Comparison of ENCODE assay signal across 15 mouse cellular contexts in the genomic region with DNA sequence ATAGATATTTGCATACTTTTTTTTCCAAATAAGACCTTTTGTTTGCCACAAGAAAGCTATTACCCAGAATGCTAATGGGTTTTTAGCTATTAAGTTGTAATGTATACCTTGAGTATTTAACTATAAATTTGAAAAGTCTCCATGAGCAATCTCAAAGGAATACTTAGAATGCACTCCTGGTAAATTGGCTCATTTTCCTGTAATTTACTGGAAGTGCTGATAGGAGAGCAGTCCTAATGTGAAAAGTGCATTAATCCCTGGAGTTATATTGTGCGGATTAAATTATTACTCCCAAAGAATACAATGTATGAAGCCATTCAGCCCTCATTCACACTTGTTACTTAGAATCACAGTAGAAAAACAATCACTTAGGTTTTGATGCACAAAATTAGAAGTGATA.
"Had no signal": no experiment of that assay in that cellular context is flagged by ENCODE, and none has a peak within 500 bp of the region (broad histone marks: within the 10 kb centered on the region; RNA-seq: fewer than 3 reads in every experiment).

No protein-coding gene starts in this region.

- ATAC-seq: liver, postnatal 0 days had no signal

- H3K9me3 ChIP-seq: kidney, embryonic 15.5 days; limb, embryonic 12.5 days; liver, embryonic 13.5 days; lung, embryonic 15.5 days; megakaryocyte, embryonic 14.5 days; stomach, embryonic 15.5 days had no signal

- H3K27ac ChIP-seq: kidney, embryonic 15.5 days; limb, embryonic 12.5 days; liver, embryonic 13.5 days; lung, embryonic 15.5 days; macrophage; stomach, embryonic 15.5 days had no signal

- H3K4me3 ChIP-seq: kidney, embryonic 15.5 days; limb, embryonic 12.5 days; liver, embryonic 13.5 days; lung, embryonic 15.5 days; megakaryocyte, embryonic 14.5 days; stomach, embryonic 15.5 days had no signal

- H3K4me2 ChIP-seq: kidney, embryonic 15.5 days; limb, embryonic 12.5 days; liver, embryonic 13.5 days; lung, embryonic 15.5 days; midbrain, embryonic 11.5 days; stomach, embryonic 15.5 days had no signal

- DNase-seq: kidney, postnatal 14 days; liver; liver, embryonic 13.5 days; liver, postnatal 0 days; lung, postnatal 14 days; right cerebral cortex, postnatal 14 days; thymus, adult 2 months; thymus, postnatal 25 days had no signal

- H3K4me1 ChIP-seq: kidney, embryonic 15.5 days; liver, embryonic 13.5 days; lung, embryonic 15.5 days had no signal

- H3K9ac ChIP-seq: kidney, embryonic 15.5 days; limb, embryonic 12.5 days; liver, embryonic 13.5 days; liver, postnatal 0 days; lung, embryonic 15.5 days; stomach, embryonic 15.5 days had no signal

- H3K27me3 ChIP-seq: kidney, embryonic 15.5 days; limb, embryonic 12.5 days; liver, embryonic 13.5 days; lung, embryonic 15.5 days; stomach, embryonic 15.5 days had no signal

- H3K36me3 ChIP-seq: kidney, embryonic 15.5 days; liver, embryonic 13.5 days; lung, embryonic 15.5 days; stomach, embryonic 15.5 days had no signal
